Mouse (Mus musculus) adrenal gland, adult (tissue): Measurements from ENCODE around the gene Tmem255b.

Experiments used
- DNase-seq, 2 experiments: peaks; one replicate each; pipeline ENCODE4 v3.0.0; 2022 to 2023; ENCODE audit warnings: low spot score in 1 of 2; ENCODE audit not compliant: inconsistent age in 2 of 2

Tmem255b gene

GRCm38 (mm10) chr8:13489986-13490910 is 55.3 kb downstream of the Tmem255b start:
- DNase-seq: peak in 1 of 2 experiments; percentile 68

GRCm38 (mm10) chr8:13491491-13492010 is 56.6 kb downstream of the Tmem255b start:
- no peak for DNase-seq

GRCm38 (mm10) chr8:13492198-13492995 is 57.4 kb downstream of the Tmem255b start:
- DNase-seq: peak; percentile 48 to 87

GRCm38 (mm10) chr8:13493011-13493410 is 58.0 kb downstream of the Tmem255b start:
- DNase-seq: peak; percentile 62 to 84

- DNase-seq: peak; percentile 83 to 92
These were observed 59.1 kb downstream of the Tmem255b start, which contains the start of gene Gas6 for GRCm38 (mm10) chr8:13493858-13494631. Gene Gas6 (minus strand): TSS chr8:13494490.

GRCm38 (mm10) chr8:13501221-13501620 is 66.2 kb downstream of the Tmem255b start:
- DNase-seq: no peak

- DNase-seq: peak; percentile 72 to 91
These were observed 69.1 kb downstream of the Tmem255b start for GRCm38 (mm10) chr8:13503936-13504606.

- no peak for DNase-seq
These were observed 70.1 kb downstream of the Tmem255b start for GRCm38 (mm10) chr8:13504894-13505674.

- peak; percentile 97 to 99 for DNase-seq
These were observed 71.9 kb downstream of the Tmem255b start for GRCm38 (mm10) chr8:13506849-13507248.

GRCm38 (mm10) chr8:13507284-13507937 is 72.4 kb downstream of the Tmem255b start:
- DNase-seq: peak; percentile 20 to 60

GRCm38 (mm10) chr8:13512016-13512415 is 77.0 kb downstream of the Tmem255b start:
- no peak for DNase-seq

GRCm38 (mm10) chr8:13512677-13513076 is 77.7 kb downstream of the Tmem255b start:
- no peak for DNase-seq

- DNase-seq: no peak
These were observed 78.8 kb downstream of the Tmem255b start for GRCm38 (mm10) chr8:13513556-13514370.

- DNase-seq: peak; percentile 66 to 88
These were observed 81.0 kb downstream of the Tmem255b start for GRCm38 (mm10) chr8:13516011-13516442.

- DNase-seq: no peak
These were observed 81.7 kb downstream of the Tmem255b start for GRCm38 (mm10) chr8:13516728-13517127.

- peak; percentile 50 to 75 for DNase-seq
These were observed 82.3 kb downstream of the Tmem255b start for GRCm38 (mm10) chr8:13517284-13517781.
